Mouse (Mus musculus) lung, adult 2 months (tissue): ENCODE data around the gene Zgpat. TPM values are rescaled to one million over a fixed set of nuclear protein-coding genes. Genes with fewer than 3 reads are reported as not detected.

Experiments
- DNase-seq: peaks from one replicate; pipeline ENCODE4 v3.0.0; 2022
- H3K4me1 ChIP-seq: fragments of 200-500 bp; 2 replicates; pipeline ENCODE4 v1.6.1; 2011; ENCODE audit warnings: low read length; ENCODE audit not compliant: control insufficient read depth, insufficient read depth
- H3K4me3 ChIP-seq: fragments of 200-500 bp; replicated peaks from 2 replicates; pipeline ENCODE3; 2011; ENCODE audit warnings: low read depth, mild to moderate bottlenecking, control low read depth, low read length; ENCODE audit errors: extremely low read depth
- CTCF ChIP-seq: fragments of 200-500 bp; IDR thresholded peaks from 2 replicates; pipeline ENCODE4 v1.5.1; 2011; ENCODE audit warnings: mild to moderate bottlenecking, low read length, control low read depth; ENCODE audit not compliant: insufficient read depth
- POLR2A ChIP-seq: fragments of 200-500 bp; IDR thresholded peaks from 2 replicates; pipeline ENCODE4 v1.6.1; 2011; ENCODE audit warnings: low read depth, mild to moderate bottlenecking, control low read depth, low read length, borderline replicate concordance; ENCODE audit errors: extremely low read depth
- WGBS: fragments of 180-500 bp; shearing (Covaris S2); methylation state at CpG from one replicate; pipeline ENCODE4 v1.1.7; 2018; 5-methylcytosine and 5-hydroxymethylcytosine counted together
- polyA plus RNA-seq: library from polyadenylated mRNA; depleted of rRNA; stranded (reverse); fragments of >200 nt; gene quantifications from 2 replicates; pipeline ENCODE4 v1.2.3, GENCODE M21; 2012

Gene Zgpat
- polyA plus RNA-seq, 1 experiment: 44.0 TPM

GRCm38 (mm10) chr2:181384919-181385391, 20.2 kb downstream of the Zgpat start:
- Histone ChIP-seq H3K4me1 (peaks cover 3% of the 10 kb centered on the region; the same call in 1 of the 2 replicates), H3K4me3 (no peak overlapping the region)
- peak; percentile 57 for DNase-seq
- TF ChIP-seq POLR2A (0 out of 2 replicates have a peak, but pooled peaks have one; percentile 16), CTCF (no peak)
- 78% methylated on average over 4 of the region's 4 CpGs for WGBS

GRCm38 (mm10) chr2:181385885-181386284, 21.2 kb downstream of the Zgpat start:
- no peak overlapping the region for H3K4me3 ChIP-seq
- 23% methylated on average over 3 of the region's 3 CpGs for WGBS
- peaks cover 3% of the 10 kb centered on the region; the same call in 1 of the 2 replicates for H3K4me1 ChIP-seq
- no peak for DNase-seq
- TF ChIP-seq POLR2A (no peak), CTCF (no peak)

DNA sequence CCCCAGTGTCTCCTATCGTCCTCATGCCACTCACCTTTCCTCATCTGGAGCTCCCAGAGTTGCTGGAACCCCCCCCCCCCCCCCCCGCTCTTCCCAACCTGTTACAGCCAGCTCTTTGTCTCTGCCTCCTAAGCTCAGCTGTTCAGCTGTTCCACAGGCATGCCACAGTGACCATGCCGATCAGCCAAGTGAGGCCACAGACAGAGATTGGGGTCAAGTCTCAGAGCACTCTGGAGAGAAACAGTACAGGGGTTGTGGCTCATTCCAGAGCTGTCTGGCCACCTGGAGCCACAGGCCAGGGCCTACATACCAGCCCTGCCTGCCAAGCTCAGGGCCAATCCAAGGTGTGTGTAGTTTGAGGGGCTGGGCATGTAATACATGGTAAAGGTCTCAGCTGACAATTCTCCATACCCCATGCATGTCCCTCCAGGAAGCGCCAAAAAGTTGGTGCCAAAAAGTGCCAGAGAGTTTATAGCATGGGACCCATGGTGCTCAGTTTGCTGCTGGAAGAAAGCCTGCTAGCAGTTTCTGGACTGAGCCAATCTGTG, 22.0 kb downstream of the Zgpat start:
- no peak for DNase-seq
- H3K4me1 ChIP-seq: peaks cover 3% of the 10 kb centered on the region; the same call in 1 of the 2 replicates
- WGBS: 80% methylated on average over 4 of the region's 4 CpGs
- no peak overlapping the region for H3K4me3 ChIP-seq
- no peak for TF ChIP-seq CTCF
- TF ChIP-seq POLR2A: no peak

DNA sequence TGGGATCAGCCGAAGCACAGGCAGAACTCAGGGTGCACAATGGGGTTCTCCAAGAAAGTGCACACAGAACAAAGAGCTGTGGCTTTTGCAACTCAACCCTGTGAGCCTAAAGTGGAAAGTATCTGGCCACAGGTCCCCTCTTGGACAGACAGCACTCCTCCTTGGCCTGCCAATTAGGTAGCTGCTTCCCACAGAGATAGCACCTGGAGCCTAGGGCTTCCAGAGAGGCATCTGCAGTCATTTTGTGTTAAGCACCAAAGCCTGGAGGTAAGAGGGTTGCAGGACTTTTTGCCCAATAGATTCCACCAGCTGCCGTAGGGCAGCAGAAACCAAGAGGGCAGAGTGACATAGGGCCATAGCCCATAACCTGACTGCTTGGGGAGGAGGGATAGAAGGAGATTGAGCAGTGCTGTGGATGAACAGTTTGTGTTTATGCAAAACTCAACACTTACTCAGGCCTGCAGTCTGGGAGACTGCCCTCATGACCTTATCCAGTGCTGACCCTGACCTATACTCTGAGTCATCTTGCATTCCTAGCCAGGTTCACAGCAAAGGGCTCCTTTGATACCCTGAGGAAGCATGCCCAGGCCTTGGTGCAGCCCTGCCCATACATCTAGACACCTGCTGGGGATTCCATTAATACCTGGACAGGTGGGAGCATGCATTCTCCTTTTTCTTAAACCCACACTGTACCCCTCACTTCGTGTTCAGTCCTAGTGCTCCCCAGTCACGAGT, 25.6 kb downstream of the Zgpat start:
- H3K4me1 ChIP-seq: no peaks in the 10 kb centered on the region
- TF ChIP-seq POLR2A: no peak
- TF ChIP-seq CTCF: no peak
- WGBS: 72% methylated on average over 4 of the region's 4 CpGs
- DNase-seq: no peak
- H3K4me3 ChIP-seq: no peak overlapping the region

- Histone ChIP-seq H3K4me1 (no peaks in the 10 kb centered on the region), H3K4me3 (no peak overlapping the region)
- no peak for DNase-seq
- 90% methylated on average over 15 of the region's 15 CpGs for WGBS
- TF ChIP-seq CTCF: no peak
Observed at GRCm38 (mm10) chr2:181391022-181391421, 26.3 kb downstream of the Zgpat start.

- no peak overlapping the region for H3K4me3 ChIP-seq
- WGBS: 72% methylated on average over 2 of the region's 2 CpGs
- no peak for DNase-seq
- TF ChIP-seq CTCF: no peak
- TF ChIP-seq POLR2A: no peak
- H3K4me1 ChIP-seq: no peaks in the 10 kb centered on the region
Observed at GRCm38 (mm10) chr2:181391541-181391940, 26.8 kb downstream of the Zgpat start.

DNA sequence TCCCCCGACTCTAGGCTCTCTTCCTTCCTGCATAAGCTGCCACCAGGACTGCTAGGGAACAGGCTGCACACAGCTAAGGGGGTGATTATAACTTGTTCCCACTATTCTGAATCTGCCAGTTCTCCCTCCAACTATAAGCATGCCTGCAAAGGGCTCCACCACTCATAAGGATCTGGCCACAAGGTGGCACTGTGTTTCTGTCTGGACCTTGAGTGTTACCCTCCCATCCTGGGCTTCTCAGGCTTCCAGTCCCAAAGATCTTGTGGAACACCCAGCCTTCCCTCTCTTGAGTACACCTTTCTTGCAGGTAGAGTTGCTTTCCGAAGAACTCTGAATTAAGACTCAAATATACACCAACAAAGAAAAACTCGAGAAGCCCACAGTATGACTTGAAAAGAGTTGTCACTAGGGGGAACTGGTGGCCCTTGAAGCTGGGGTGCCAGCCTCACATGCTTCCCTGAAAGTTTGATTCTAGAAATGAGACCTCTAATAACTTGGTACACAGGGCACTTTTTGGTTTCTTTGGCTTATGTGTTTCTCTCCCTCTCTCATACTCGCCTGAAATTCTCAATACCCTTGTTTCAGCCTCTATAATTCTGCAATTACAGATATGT, 28.0 kb downstream of the Zgpat start:
- TF ChIP-seq POLR2A: no peak
- TF ChIP-seq CTCF: peak; percentile 91
- DNase-seq: peak; percentile 83
- WGBS: 33% methylated on average over 4 of the region's 4 CpGs
- H3K4me3 ChIP-seq: no peak overlapping the region
- no peaks in the 10 kb centered on the region for H3K4me1 ChIP-seq

- 90% methylated on average over 3 of the region's 3 CpGs for WGBS
- no peak overlapping the region for H3K4me3 ChIP-seq
- no peaks in the 10 kb centered on the region for H3K4me1 ChIP-seq
- no peak for DNase-seq
- no peak for TF ChIP-seq CTCF
- TF ChIP-seq POLR2A: no peak
Observed at GRCm38 (mm10) chr2:181394086-181394485, 29.4 kb downstream of the Zgpat start.

- Histone ChIP-seq H3K4me1 (no peaks in the 10 kb centered on the region), H3K4me3 (no peak overlapping the region)
- 44% methylated on average over 5 of the region's 5 CpGs for WGBS
- no peak for TF ChIP-seq POLR2A
- DNase-seq: no peak
Observed at GRCm38 (mm10) chr2:181397207-181397761, 32.6 kb downstream of the Zgpat start.
